Mouse (Mus musculus) liver, adult 2 months (tissue): ENCODE measurements at regions not wholly inside any gene's neighbourhood (a gene's known extent, or its start where the extent isn't known, plus 50 kb on each side); places are given as distances from the start of the nearest gene placed in this dataset.

Experiments
- DNase-seq: peaks from one replicate; pipeline ENCODE4 v3.0.0-alpha.2; 2011; ENCODE audit warnings: low read depth, low spot score; ENCODE audit errors: extremely low read depth
- H3K27ac ChIP-seq: fragments of 200-500 bp; replicated peaks from 2 replicates; pipeline ENCODE4 v1.5.1; 2012; ENCODE audit warnings: low read depth, mild to moderate bottlenecking, control low read depth, inconsistent platforms, low read length; ENCODE audit not compliant: insufficient read depth
- H3K27me3 ChIP-seq: fragments of 200-500 bp; 2 replicates; pipeline ENCODE4 v1.6.1; 2012; ENCODE audit warnings: mild to moderate bottlenecking, moderate library complexity, low read length, inconsistent platforms; ENCODE audit not compliant: control insufficient read depth, insufficient read depth
- H3K36me3 ChIP-seq: fragments of 200-500 bp; 2 replicates; pipeline ENCODE4 v1.6.1; 2012; ENCODE audit warnings: low read length, inconsistent platforms; ENCODE audit not compliant: control insufficient read depth, insufficient read depth
- H3K4me1 ChIP-seq: fragments of 200-500 bp; 2 replicates; pipeline ENCODE4 v1.6.1; 2011; ENCODE audit warnings: low read length; ENCODE audit not compliant: control insufficient read depth, insufficient read depth
- H3K4me3 ChIP-seq: fragments of 200-500 bp; 2 replicates; pipeline ENCODE4 v1.5.1; 2011; ENCODE audit warnings: low read depth, mild to moderate bottlenecking, control low read depth, low read length, moderate library complexity; ENCODE audit not compliant: insufficient read depth
- H3K79me2 ChIP-seq: fragments of 200-500 bp; 2 replicates; pipeline ENCODE4 v1.6.1; 2012; ENCODE audit warnings: inconsistent platforms, mild to moderate bottlenecking, low read length, moderate library complexity; ENCODE audit not compliant: control insufficient read depth, insufficient read depth
- H3K9ac ChIP-seq: fragments of 200-500 bp; 2 replicates; pipeline ENCODE4 v1.6.1; 2012; ENCODE audit warnings: low read depth, mild to moderate bottlenecking, control low read depth, inconsistent platforms, low read length
- CTCF ChIP-seq: fragments of 200-500 bp; IDR thresholded peaks from 2 replicates; pipeline ENCODE4 v1.5.1; 2011; ENCODE audit warnings: low read depth, low read length, control low read depth
- POLR2A ChIP-seq: fragments of 200-500 bp; IDR thresholded peaks from 2 replicates; pipeline ENCODE4 v1.6.1; 2011; ENCODE audit warnings: low read length, control low read depth; ENCODE audit not compliant: insufficient read depth; ENCODE audit errors: extremely low read depth
- WGBS: fragments of 180-500 bp; shearing (Covaris S2); methylation state at CpG from one replicate; pipeline ENCODE4 v1.1.7; 2018; 5-methylcytosine and 5-hydroxymethylcytosine counted together

DNA sequence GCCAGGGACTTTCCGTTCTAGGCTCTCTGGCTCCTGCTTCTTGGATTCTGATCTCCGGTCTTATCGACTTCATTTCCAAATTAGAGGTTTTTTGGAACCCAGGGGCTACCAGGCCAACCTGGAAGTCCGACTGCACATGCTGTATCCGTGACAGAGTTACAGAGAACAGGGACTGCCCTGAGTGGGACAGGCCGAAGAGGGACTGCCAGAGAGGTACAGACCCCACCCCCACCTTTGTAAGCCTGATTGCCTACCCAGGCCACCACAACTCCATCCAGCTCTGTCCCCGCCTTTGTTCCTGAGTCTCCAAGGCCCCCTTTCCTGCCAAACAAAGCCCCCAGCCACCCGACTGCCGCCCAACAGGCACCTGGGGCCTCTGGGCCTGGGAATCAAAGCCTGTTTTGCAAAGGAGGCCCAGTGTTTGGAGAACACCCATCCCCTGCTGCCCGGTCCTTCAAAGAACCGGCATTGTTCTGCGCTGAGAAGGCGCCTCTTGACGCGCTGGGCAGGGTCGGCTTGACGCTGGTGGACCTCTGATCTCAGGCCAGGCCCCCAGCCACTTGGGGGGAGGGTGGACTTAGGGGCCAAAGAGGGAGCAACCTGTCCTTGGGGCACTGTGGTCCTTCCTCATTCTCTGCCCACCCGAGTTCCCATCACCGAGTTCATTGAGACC lies 64.4 kb upstream of the Slc2a1 start:
- no peak overlapping the region for H3K9ac ChIP-seq
- H3K4me3 ChIP-seq: no peak overlapping the region
- H3K36me3 ChIP-seq: no peaks in the 10 kb centered on the region
- peaks cover 3% of the 10 kb centered on the region; the same call in 1 of the 2 replicates for H3K4me1 ChIP-seq
- no peaks in the 10 kb centered on the region for H3K79me2 ChIP-seq
- DNase-seq: no peak
- no peaks in the 10 kb centered on the region for H3K27me3 ChIP-seq
- no peak overlapping the region for H3K27ac ChIP-seq
- no peak for TF ChIP-seq POLR2A
- TF ChIP-seq CTCF: no peak
- WGBS: 85% methylated on average over 19 of the region's 19 CpGs

DNA sequence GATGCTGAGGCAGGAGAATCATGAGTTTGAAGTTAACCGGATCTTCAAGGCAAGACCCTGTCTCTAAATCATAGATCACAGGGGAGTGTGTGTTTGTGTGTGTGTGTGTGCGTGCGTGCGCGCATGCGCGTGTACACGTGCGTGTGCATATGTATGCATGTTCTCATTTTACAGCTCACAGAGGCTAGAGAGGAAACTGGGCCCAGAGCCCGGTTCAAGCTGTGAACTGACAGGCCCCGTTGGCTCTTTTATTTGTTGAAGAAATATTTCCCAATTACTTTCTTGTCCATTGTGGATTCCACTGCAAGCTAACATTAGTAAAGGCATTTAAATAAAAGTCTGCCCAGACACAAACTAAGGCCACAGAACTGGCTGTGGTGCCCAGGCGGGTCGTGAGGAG lies 63.7 kb upstream of the Slc2a1 start:
- H3K79me2 ChIP-seq: no peaks in the 10 kb centered on the region
- H3K4me3 ChIP-seq: no peak overlapping the region
- no peak overlapping the region for H3K27ac ChIP-seq
- TF ChIP-seq POLR2A: no peak
- no peak for TF ChIP-seq CTCF
- no peaks in the 10 kb centered on the region for H3K27me3 ChIP-seq
- DNase-seq: no peak
- WGBS: 83% methylated on average over 13 of the region's 13 CpGs
- H3K36me3 ChIP-seq: no peaks in the 10 kb centered on the region
- H3K9ac ChIP-seq: no peak overlapping the region
- peaks cover 3% of the 10 kb centered on the region; the same call in 1 of the 2 replicates for H3K4me1 ChIP-seq

DNA sequence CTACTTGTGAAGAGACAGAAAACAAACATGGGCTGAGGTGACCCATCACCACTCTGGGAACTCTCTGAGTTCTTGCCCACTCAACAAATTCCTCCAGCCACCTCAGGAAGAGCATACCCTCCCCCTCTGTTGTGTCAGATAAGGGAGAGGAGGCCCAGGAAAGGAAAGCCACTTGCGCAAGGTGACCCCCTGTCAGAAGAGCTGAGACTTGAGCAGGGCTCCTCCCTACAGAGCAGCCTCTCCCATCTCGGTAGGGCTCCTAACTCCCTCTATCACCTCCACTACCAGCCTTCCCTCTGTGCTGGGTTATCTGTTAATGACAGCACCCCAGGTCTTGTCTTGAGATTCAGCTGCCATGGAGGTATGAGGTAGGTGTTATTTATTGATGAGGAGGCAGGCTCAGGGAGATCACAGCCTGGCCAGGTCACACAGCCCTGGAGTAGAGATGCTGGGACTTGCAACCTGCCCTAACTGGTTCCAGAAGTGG lies 57.6 kb upstream of the Slc2a1 start:
- TF ChIP-seq CTCF: no peak
- no peak for TF ChIP-seq POLR2A
- WGBS: 73% methylated on average over 2 of the region's 2 CpGs
- Histone ChIP-seq H3K27me3 (no peaks in the 10 kb centered on the region), H3K27ac (no peak overlapping the region), H3K36me3 (no peaks in the 10 kb centered on the region), H3K9ac (no peak overlapping the region), H3K79me2 (no peaks in the 10 kb centered on the region), H3K4me3 (no peak overlapping the region), H3K4me1 (no peaks in the 10 kb centered on the region)
- DNase-seq: no peak

DNA sequence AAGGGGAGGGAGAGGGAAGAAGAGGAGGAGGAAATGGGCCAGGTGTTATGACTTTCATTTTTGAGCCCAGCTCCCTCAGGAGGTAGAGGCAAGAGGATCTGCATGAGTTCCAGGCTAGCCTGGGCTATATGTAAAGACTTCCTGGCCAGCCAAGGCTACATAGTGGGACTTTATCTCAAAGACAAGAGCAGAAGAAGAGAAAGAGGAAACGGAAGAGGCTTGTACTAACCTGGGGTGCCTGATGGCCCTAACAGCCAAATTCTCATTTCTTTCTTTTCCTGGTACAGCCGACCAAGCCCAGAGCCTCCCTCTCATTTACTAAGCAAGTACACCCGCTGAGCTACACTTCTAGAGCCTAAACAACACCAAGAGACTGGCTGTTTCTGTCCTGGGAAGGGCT lies 56.0 kb upstream of the Slc2a1 start:
- DNase-seq: no peak
- Histone ChIP-seq H3K4me1 (no peaks in the 10 kb centered on the region), H3K27ac (no peak overlapping the region), H3K36me3 (no peaks in the 10 kb centered on the region), H3K27me3 (no peaks in the 10 kb centered on the region), H3K4me3 (no peak overlapping the region), H3K9ac (no peak overlapping the region), H3K79me2 (no peaks in the 10 kb centered on the region)
- no peak for TF ChIP-seq POLR2A
- TF ChIP-seq CTCF: no peak
- WGBS: 75% methylated on average over 3 of the region's 3 CpGs

DNA sequence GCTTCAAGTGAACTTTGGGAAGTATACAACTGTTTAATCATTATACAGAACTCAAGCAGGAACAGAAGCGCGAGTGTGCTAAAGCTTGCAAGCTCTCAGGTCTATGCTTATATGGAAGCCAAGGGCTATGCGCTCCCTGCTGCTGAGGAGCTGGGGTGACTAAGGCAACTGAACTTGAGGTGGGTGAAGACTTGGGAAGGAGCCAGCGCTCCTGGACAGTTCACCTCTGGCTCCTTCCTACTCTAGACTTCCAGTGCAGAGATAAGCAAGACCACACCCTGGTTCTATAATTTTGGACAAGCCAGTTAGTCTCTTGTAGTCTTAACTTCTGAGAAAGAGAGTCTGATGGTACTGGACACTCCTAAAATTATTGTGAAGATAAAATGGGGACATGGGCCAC lies 55.3 kb upstream of the Slc2a1 start:
- Histone ChIP-seq H3K27me3 (no peaks in the 10 kb centered on the region), H3K4me3 (no peak overlapping the region), H3K4me1 (no peaks in the 10 kb centered on the region), H3K9ac (no peak overlapping the region), H3K36me3 (no peaks in the 10 kb centered on the region), H3K27ac (no peak overlapping the region), H3K79me2 (no peaks in the 10 kb centered on the region)
- 61% methylated on average over 4 of the region's 4 CpGs for WGBS
- DNase-seq: no peak
- TF ChIP-seq POLR2A (no peak), CTCF (no peak)

DNA sequence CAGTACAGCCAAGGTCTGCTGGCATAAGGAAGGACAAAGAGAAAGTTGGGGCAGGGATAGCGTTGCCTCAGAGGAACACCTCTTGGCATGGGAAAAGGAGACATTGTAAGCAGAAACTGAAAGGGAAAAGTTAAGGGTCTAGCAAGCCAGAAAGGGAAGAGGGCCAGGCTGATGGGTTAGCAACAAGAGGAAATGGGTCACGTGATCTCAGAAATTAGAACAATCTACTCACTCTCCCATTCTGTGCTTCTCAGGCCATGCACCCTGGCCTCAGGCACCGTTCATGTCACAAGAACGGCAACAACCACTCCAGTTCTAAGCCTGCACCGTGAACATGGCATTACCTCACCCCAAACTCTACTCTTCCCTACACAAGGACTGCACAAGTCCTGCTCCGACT lies 54.8 kb upstream of the Slc2a1 start:
- WGBS: 70% methylated on average over 6 of the region's 6 CpGs
- Histone ChIP-seq H3K79me2 (no peaks in the 10 kb centered on the region), H3K9ac (no peak overlapping the region), H3K27ac (no peak overlapping the region), H3K27me3 (no peaks in the 10 kb centered on the region), H3K4me1 (no peaks in the 10 kb centered on the region), H3K4me3 (no peak overlapping the region), H3K36me3 (no peaks in the 10 kb centered on the region)
- TF ChIP-seq POLR2A (no peak), CTCF (no peak)
- DNase-seq: peak; percentile 9
